Mouse (Mus musculus) neural tube, embryonic 14.5 days (tissue): ENCODE data around the gene Eme2. TPM values are rescaled to one million over a fixed set of nuclear protein-coding genes. Genes with fewer than 3 reads are reported as not detected.

Source experiments
- ATAC-seq: fragments of 200-750 bp; cut with Nextera tagmentation; 2 replicates; pipeline ENCODE4 v1.8.0; 2017; ENCODE audit warnings: low read depth, mild to moderate bottlenecking, moderate TSS enrichment, moderate library complexity
- H3K27ac ChIP-seq: fragments of 300-500 bp; sonication (generic); 2 replicates; pipeline ENCODE4 v1.5.1; 2014; ENCODE audit warnings: low read depth, mild to moderate bottlenecking, control low read depth, low read length, moderate library complexity, mixed read lengths
- H3K27me3 ChIP-seq: fragments of 300-500 bp; sonication (generic); 2 replicates; pipeline ENCODE4 v1.6.1; 2014; ENCODE audit warnings: low read length; ENCODE audit not compliant: control insufficient read depth, insufficient read depth
- H3K36me3 ChIP-seq: fragments of 300-500 bp; sonication (generic); 2 replicates; pipeline ENCODE4 v1.6.1; 2014; ENCODE audit warnings: low read length, mixed read lengths; ENCODE audit not compliant: control insufficient read depth, insufficient read depth
- H3K4me1 ChIP-seq: fragments of 300-500 bp; sonication (generic); 2 replicates; pipeline ENCODE4 v1.6.1; 2014; ENCODE audit warnings: low read length; ENCODE audit not compliant: control insufficient read depth, insufficient read depth
- H3K4me2 ChIP-seq: fragments of 300-500 bp; sonication (generic); 2 replicates; pipeline ENCODE4 v1.6.1; 2014; ENCODE audit warnings: mild to moderate bottlenecking, low read depth, low read length, control low read depth
- H3K4me3 ChIP-seq: fragments of 300-500 bp; sonication (generic); 2 replicates; pipeline ENCODE4 v1.5.1; 2014; ENCODE audit warnings: low read depth, low read length, control low read depth, mixed read lengths
- H3K9ac ChIP-seq: fragments of 300-500 bp; sonication (generic); replicated peaks from 2 replicates; pipeline ENCODE4 v1.6.1; 2014; ENCODE audit warnings: low read depth, mild to moderate bottlenecking, control low read depth, low read length, mixed read lengths
- H3K9me3 ChIP-seq: fragments of 300-500 bp; sonication (generic); 2 replicates; pipeline ENCODE4 v1.6.1; 2016; ENCODE audit warnings: low read length; ENCODE audit not compliant: control insufficient read depth
- WGBS: fragments of 180-500 bp; shearing (Covaris S2); extraction: QIAGEN DNeasy Blood & Tissue Kit; methylation state at CpG from one replicate; pipeline ENCODE4 v1.1.7; 2014; 5-methylcytosine and 5-hydroxymethylcytosine counted together
- polyA plus RNA-seq: library from polyadenylated mRNA; unstranded; fragments of >200 nt; fragmentation: Nextera tagmentation; extraction: Ambion mirVana; gene quantifications from 2 replicates; pipeline ENCODE4 v1.2.1, GENCODE M21; 2014

Eme2 gene
- polyA plus RNA-seq, 1 experiment from 2014 or later: 21.4 TPM

DNA sequence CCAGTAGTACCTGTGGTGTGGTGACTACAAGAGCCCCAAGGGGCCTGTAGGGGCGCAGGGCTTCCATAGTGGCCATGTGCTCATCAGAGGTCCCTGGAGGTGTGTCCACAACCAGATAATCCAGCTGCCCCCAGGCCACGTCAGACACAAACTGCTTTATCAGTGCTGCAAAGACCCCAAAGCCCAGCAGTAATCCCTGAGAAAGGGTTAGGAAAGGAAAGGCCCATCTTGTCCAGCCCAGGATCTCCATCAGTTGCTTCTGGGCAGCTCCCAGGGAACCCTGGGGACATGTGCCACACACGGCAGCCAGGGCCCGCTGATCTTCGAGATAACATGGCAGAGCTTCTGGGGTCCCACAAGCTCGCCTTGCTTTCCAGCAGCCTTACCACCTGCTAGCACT lies 10.5 kb downstream of the Eme2 start:
- Histone ChIP-seq H3K4me1 (peaks cover 16% of the 10 kb centered on the region), H3K4me3 (no peak overlapping the region), H3K36me3 (peaks cover 10% of the 10 kb centered on the region), H3K9ac (no peak overlapping the region), H3K9me3 (no peaks in the 10 kb centered on the region), H3K27me3 (no peaks in the 10 kb centered on the region), H3K4me2 (no peak overlapping the region), H3K27ac (no peak overlapping the region)
- 91% methylated on average over 6 of the region's 6 CpGs for WGBS
- ATAC-seq: no peak

DNA sequence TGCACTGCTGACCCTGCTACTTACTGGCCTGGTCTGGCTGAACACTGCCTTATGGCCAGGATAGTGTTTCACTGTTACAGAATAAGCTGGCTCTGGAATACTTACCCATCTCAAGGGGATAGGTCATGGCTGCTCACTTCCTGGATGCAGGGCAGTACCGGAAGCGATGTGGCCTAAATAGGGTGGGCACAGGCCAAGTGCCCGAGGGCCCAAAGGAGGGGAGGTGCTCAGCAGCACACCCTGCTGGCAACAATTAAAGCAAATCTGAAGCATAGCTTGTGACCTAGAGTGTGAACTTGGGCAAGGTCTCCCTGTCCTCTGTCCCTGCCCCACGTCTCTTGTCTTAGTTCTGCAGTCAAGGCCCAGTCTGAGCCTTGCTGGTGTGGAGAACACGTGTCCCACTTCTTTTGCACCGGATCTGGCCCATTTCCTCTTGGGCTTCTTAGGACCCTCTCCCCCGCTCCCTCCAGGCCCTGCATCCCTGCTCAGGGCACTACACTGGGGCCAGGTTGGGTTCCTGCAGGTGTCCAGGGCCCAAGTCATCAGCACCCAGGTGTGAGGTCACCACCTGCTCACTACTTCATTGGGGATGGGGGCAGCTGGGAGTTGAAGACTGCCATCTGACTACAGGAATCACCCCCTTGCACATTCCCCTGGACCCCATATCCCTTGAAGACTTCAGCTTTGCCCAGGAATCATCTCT lies 13.0 kb downstream of the Eme2 start:
- H3K9ac ChIP-seq: no peak overlapping the region
- H3K27ac ChIP-seq: no peak overlapping the region
- H3K27me3 ChIP-seq: no peaks in the 10 kb centered on the region
- ATAC-seq: no peak
- no peak overlapping the region for H3K4me2 ChIP-seq
- H3K4me3 ChIP-seq: no peak overlapping the region
- H3K36me3 ChIP-seq: peaks cover 10% of the 10 kb centered on the region
- 48% methylated on average over 7 of the region's 7 CpGs for WGBS
- no peaks in the 10 kb centered on the region for H3K9me3 ChIP-seq
- peaks cover 7% of the 10 kb centered on the region for H3K4me1 ChIP-seq

DNA sequence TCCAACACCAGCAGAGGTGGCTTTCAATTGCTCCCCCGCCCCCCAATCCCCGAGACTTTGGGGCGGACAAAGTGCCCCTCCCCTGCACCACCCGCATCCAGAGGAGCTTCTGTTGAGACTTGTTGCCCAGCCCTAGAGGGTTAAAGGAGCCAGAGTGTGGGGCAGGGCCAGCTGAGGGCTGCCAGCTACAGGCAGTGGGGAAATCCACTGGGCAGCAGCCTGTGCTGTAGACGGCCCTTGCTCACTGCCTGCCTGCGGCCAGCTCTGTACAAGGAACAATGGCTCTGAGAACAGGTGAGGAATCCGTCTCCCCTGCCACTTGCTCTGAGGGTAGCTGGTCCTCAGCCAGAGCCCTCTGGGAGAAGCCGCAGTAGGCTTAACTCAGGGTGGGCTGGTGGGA lies 16.4 kb downstream of the Eme2 start:
- ATAC-seq: no peak
- WGBS: 78% methylated on average over 8 of the region's 8 CpGs

DNA sequence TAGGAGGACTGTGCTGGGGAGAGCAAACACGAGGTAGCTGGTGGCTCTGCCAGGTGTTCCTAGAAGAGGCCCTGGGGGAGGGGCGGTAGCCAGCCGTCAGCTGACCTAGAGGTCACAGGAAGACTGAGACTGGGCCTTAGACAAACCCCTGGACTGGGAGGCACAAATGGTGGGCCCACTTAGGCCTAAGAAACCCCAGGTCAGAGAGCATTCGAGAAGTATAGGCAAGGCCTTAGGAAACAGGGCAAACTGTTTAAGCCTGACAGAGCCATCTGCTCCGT lies 16.8 kb downstream of the Eme2 start:
- Histone ChIP-seq H3K9ac (no peak overlapping the region), H3K4me2 (no peak overlapping the region), H3K4me1 (no peaks in the 10 kb centered on the region)

More for the DNA sequence above, 16.4 kb downstream of the Eme2 start:
- H3K4me2 ChIP-seq: no peak overlapping the region
- no peak overlapping the region for H3K9ac ChIP-seq
- H3K36me3 ChIP-seq: peaks cover 10% of the 10 kb centered on the region
- no peaks in the 10 kb centered on the region for H3K4me1 ChIP-seq
- H3K9me3 ChIP-seq: no peaks in the 10 kb centered on the region
- H3K4me3 ChIP-seq: no peak overlapping the region
- no peaks in the 10 kb centered on the region for H3K27me3 ChIP-seq
- H3K27ac ChIP-seq: no peak overlapping the region

DNA sequence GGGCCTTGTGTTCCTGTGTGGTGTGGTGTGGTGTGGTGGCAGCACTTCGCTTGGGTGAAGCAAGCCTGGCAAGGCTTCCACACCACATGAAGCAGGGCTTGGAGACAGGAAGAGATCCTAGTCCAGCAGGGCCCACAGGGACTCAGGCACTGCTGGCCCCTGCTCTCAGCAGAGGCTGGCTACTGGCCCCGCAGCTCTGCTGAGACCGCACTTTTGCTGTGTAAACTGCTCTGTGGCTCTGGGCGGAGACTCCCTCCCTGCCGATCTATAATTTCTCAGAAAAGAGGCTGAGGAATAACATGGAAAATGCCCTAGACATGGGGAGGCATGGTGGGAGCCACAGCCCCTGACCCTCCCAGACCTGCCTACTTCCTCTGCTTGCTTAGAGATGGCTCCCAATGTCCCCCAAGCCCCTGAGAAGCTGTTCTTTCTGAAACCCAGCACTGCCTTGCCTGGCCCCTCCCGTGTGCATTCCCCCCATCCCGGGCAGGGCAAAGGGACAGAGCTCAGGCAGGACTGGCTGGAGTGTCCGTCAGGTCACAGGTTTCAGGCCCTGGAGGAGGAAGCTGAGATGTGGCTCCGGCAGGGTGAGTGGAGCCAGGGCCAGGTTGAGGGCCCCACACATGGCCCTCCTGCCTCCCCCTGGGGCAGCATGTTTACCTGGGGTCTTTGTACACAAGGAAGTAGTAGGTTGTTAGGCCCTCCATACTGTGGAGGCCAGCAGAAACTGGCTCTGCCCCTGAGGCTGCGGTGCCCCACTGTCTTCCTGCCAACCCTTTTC lies 17.4 kb downstream of the Eme2 start:
- Histone ChIP-seq H3K27me3 (no peaks in the 10 kb centered on the region), H3K27ac (no peak overlapping the region), H3K9ac (no peak overlapping the region), H3K4me3 (no peak overlapping the region), H3K9me3 (no peaks in the 10 kb centered on the region), H3K36me3 (0 out of 2 replicates have a peak, but pooled peaks cover under 1% of the 10 kb centered on the region), H3K4me2 (no peak overlapping the region), H3K4me1 (no peaks in the 10 kb centered on the region)
- no peak for ATAC-seq
- WGBS: 72% methylated on average over 10 of the region's 10 CpGs

More for the DNA sequence above, 16.8 kb downstream of the Eme2 start:
- no peak for ATAC-seq
- H3K36me3 ChIP-seq: peaks cover 6% of the 10 kb centered on the region
- WGBS: 44% methylated on average over 5 of the region's 5 CpGs
- H3K27ac ChIP-seq: no peak overlapping the region
- no peaks in the 10 kb centered on the region for H3K9me3 ChIP-seq
- H3K4me3 ChIP-seq: no peak overlapping the region
- no peaks in the 10 kb centered on the region for H3K27me3 ChIP-seq

DNA sequence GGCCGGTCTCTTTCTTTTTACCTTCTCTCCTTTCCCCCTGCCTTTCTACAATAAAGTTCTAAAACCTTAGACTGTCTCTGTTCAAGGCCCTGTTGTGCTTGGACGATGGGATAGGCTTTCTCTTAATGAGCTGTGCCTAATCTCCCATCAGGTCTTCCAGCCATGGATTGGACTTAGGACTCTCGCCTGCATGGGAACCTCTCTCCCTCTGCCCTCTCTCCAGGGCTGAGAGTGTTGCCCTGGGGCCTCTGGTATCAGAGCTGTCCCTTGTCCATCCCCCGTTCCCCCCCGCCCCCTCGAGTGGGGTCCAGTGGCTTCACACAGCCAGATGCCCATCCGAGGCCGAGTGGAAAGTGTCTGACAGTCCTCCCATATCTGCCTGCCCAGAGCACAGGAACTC lies 19.9 kb downstream of the Eme2 start:
- Histone ChIP-seq H3K9ac (no peak overlapping the region), H3K4me3 (no peak overlapping the region), H3K4me1 (no peaks in the 10 kb centered on the region), H3K4me2 (no peak overlapping the region), H3K36me3 (no peaks in the 10 kb centered on the region), H3K27ac (no peak overlapping the region), H3K9me3 (no peaks in the 10 kb centered on the region), H3K27me3 (no peaks in the 10 kb centered on the region)
- no peak for ATAC-seq
- WGBS: 79% methylated on average over 8 of the region's 8 CpGs

DNA sequence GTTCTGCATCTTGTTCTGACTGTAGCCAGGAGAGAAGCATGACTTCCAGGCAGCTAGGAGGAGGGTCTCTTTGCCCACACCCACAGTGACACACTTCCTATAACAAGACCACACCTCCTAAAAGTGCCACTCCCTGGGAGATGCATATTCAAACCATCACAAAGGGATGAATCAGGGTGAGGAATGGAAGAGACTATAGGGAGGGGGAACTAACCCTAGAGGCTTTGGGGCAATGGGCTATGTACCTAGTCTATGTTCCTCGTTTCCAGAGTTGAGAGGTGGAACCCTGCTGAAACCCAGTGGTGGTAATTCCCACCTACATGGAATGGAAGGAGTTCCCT lies 20.5 kb downstream of the Eme2 start:
- H3K9ac ChIP-seq: no peak overlapping the region
- H3K27ac ChIP-seq: no peak overlapping the region
- H3K36me3 ChIP-seq: no peaks in the 10 kb centered on the region
- H3K4me2 ChIP-seq: no peak overlapping the region
- H3K9me3 ChIP-seq: no peaks in the 10 kb centered on the region
- no peaks in the 10 kb centered on the region for H3K4me1 ChIP-seq
- ATAC-seq: no peak
- WGBS: 35% methylated on average over 1 of the region's 1 CpGs
- no peak overlapping the region for H3K4me3 ChIP-seq
- H3K27me3 ChIP-seq: no peaks in the 10 kb centered on the region

DNA sequence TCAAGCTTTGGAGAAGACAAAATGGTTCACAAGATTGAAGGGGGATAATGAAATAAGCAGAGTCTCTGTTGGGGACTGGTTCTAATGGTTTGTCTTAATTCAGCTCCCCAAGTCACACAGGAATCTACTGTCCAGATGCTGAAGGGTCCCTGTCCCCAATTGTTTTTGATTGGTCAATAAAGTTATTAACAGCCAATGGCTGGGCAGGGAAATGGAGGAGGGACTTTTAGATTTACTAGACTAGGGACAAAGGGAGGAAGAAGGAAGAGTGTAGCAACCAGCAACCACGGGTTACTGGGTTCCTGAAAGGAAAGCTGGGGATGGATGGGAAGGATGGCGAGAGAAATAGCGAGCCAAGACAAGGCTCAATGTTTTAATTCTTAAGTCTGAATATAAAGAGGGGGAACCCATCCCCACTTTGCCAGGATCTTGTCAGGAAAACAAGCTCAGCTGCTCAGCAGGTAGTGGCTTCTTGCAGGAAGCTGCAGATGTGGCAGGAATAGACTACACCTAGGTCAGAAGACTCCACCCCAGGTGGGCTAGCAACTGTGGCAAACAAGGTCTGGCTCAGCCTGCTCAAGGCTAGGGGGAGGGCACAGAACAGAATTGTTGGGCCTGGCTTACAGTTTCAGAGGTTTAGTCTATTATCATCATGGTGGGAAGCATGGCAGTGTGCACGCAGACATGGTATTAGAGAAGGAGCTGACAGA lies 21.0 kb downstream of the Eme2 start:
- ATAC-seq: no peak
- Histone ChIP-seq H3K36me3 (no peaks in the 10 kb centered on the region), H3K9me3 (no peaks in the 10 kb centered on the region)

DNA sequence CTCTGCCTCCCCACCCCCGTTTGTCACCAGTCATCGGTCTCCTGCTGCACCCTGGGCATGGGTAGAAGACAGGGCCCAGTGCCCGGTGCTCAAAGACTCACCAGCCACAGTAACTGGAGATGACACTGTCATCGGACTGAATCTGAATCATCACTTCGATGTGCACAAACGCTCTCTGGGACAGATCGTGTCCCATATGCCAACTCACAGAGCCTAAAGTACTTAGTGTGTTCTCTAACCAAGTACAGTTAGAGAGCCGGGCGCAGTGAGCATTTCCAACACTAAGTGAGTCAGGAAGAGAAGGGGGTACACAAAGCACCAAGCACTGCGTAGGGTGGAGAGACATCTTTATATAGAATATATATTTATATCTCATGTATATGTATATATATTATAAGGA lies 27.0 kb downstream of the Eme2 start:
- H3K4me2 ChIP-seq: no peak overlapping the region
- ATAC-seq: no peak
- no peaks in the 10 kb centered on the region for H3K9me3 ChIP-seq
- H3K4me1 ChIP-seq: no peaks in the 10 kb centered on the region
- 95% methylated on average over 10 of the region's 10 CpGs for WGBS
- H3K9ac ChIP-seq: no peak overlapping the region
- H3K4me3 ChIP-seq: no peak overlapping the region
- peaks cover 9% of the 10 kb centered on the region; the same call in 1 of the 2 replicates for H3K36me3 ChIP-seq
- no peak overlapping the region for H3K27ac ChIP-seq
- no peaks in the 10 kb centered on the region for H3K27me3 ChIP-seq

More for the DNA sequence above, 21.0 kb downstream of the Eme2 start:
- Histone ChIP-seq H3K9ac (no peak overlapping the region), H3K4me3 (no peak overlapping the region), H3K27ac (no peak overlapping the region), H3K27me3 (no peaks in the 10 kb centered on the region), H3K4me1 (no peaks in the 10 kb centered on the region), H3K4me2 (no peak overlapping the region)
- WGBS: 50% methylated on average over 4 of the region's 4 CpGs
